Mouse (Mus musculus): ENCODE measurements around the gene Pacrg. TPM values are rescaled to one million over a fixed set of nuclear protein-coding genes. Genes with fewer than 3 reads are reported as not detected.

Pacrg gene
- polyA plus RNA-seq, 1 experiment: 21.0 TPM

GRCm38 (mm10) chr17:10476807-10477206, 363.3 kb downstream of the Pacrg start:
- Histone ChIP-seq H3K27ac (ENCODE audit: insufficient read depth, low read length) (no peak overlapping the region), H3K4me3 (ENCODE audit: insufficient read depth, low read length) (no peak overlapping the region), H3K4me1 (ENCODE audit: control insufficient read depth, insufficient read depth, low read length) (no peaks in the 10 kb centered on the region)
- no peak for TF ChIP-seq CTCF (IDR thresholded peaks at IDR 0.05; ENCODE audit: extremely low read depth, insufficient read depth, low read length)
- TF ChIP-seq POLR2A (IDR thresholded peaks at IDR 0.05; ENCODE audit: extremely low read depth, insufficient read depth, low read length): no peak

- no peaks in the 10 kb centered on the region for H3K4me1 ChIP-seq (ENCODE audit: control insufficient read depth, insufficient read depth, low read length)
- TF ChIP-seq CTCF (IDR thresholded peaks at IDR 0.05; ENCODE audit: extremely low read depth, insufficient read depth, low read length): no peak
- TF ChIP-seq POLR2A (IDR thresholded peaks at IDR 0.05; ENCODE audit: extremely low read depth, insufficient read depth, low read length): no peak
- H3K27ac ChIP-seq (ENCODE audit: insufficient read depth, low read length): no peak overlapping the region
- no peak overlapping the region for H3K4me3 ChIP-seq (ENCODE audit: insufficient read depth, low read length)
These were observed 365.1 kb downstream of the Pacrg start for GRCm38 (mm10) chr17:10474972-10475371.

- H3K4me3 ChIP-seq (ENCODE audit: insufficient read depth, low read length): no peak overlapping the region
- no peaks in the 10 kb centered on the region for H3K4me1 ChIP-seq (ENCODE audit: control insufficient read depth, insufficient read depth, low read length)
- TF ChIP-seq POLR2A (IDR thresholded peaks at IDR 0.05; ENCODE audit: extremely low read depth, insufficient read depth, low read length) (no peak), CTCF (IDR thresholded peaks at IDR 0.05; ENCODE audit: extremely low read depth, insufficient read depth, low read length) (no peak)
- no peak overlapping the region for H3K27ac ChIP-seq (ENCODE audit: insufficient read depth, low read length)
These were observed 366.2 kb downstream of the Pacrg start for GRCm38 (mm10) chr17:10473826-10474384.

GRCm38 (mm10) chr17:10473175-10473574, 366.9 kb downstream of the Pacrg start:
- Histone ChIP-seq H3K27ac (ENCODE audit: insufficient read depth, low read length) (no peak overlapping the region), H3K4me1 (ENCODE audit: control insufficient read depth, insufficient read depth, low read length) (no peaks in the 10 kb centered on the region), H3K4me3 (ENCODE audit: insufficient read depth, low read length) (no peak overlapping the region)
- no peak for TF ChIP-seq POLR2A (IDR thresholded peaks at IDR 0.05; ENCODE audit: extremely low read depth, insufficient read depth, low read length)
- no peak for TF ChIP-seq CTCF (IDR thresholded peaks at IDR 0.05; ENCODE audit: extremely low read depth, insufficient read depth, low read length)

- TF ChIP-seq POLR2A (IDR thresholded peaks at IDR 0.05; ENCODE audit: extremely low read depth, insufficient read depth, low read length) (no peak), CTCF (IDR thresholded peaks at IDR 0.05; ENCODE audit: extremely low read depth, insufficient read depth, low read length) (no peak)
- H3K27ac ChIP-seq (ENCODE audit: insufficient read depth, low read length): no peak overlapping the region
- H3K4me3 ChIP-seq (ENCODE audit: insufficient read depth, low read length): no peak overlapping the region
- no peaks in the 10 kb centered on the region for H3K4me1 ChIP-seq (ENCODE audit: control insufficient read depth, insufficient read depth, low read length)
These were observed 370.1 kb downstream of the Pacrg start for GRCm38 (mm10) chr17:10469874-10470568.

- TF ChIP-seq CTCF (IDR thresholded peaks at IDR 0.05; ENCODE audit: extremely low read depth, insufficient read depth, low read length): no peak
- TF ChIP-seq POLR2A (IDR thresholded peaks at IDR 0.05; ENCODE audit: extremely low read depth, insufficient read depth, low read length): no peak
- no peaks in the 10 kb centered on the region for H3K4me1 ChIP-seq (ENCODE audit: control insufficient read depth, insufficient read depth, low read length)
- no peak overlapping the region for H3K27ac ChIP-seq (ENCODE audit: insufficient read depth, low read length)
- no peak overlapping the region for H3K4me3 ChIP-seq (ENCODE audit: insufficient read depth, low read length)
These were observed 373.0 kb downstream of the Pacrg start for GRCm38 (mm10) chr17:10467102-10467501.

- no peak for TF ChIP-seq POLR2A (IDR thresholded peaks at IDR 0.05; ENCODE audit: extremely low read depth, insufficient read depth, low read length)
- TF ChIP-seq CTCF (IDR thresholded peaks at IDR 0.05; ENCODE audit: extremely low read depth, insufficient read depth, low read length): no peak
- no peaks in the 10 kb centered on the region for H3K4me1 ChIP-seq (ENCODE audit: control insufficient read depth, insufficient read depth, low read length)
- no peak overlapping the region for H3K27ac ChIP-seq (ENCODE audit: insufficient read depth, low read length)
- H3K4me3 ChIP-seq (ENCODE audit: insufficient read depth, low read length): no peak overlapping the region
These were observed 374.6 kb downstream of the Pacrg start for GRCm38 (mm10) chr17:10465467-10465866.

GRCm38 (mm10) chr17:10464700-10465099, 375.4 kb downstream of the Pacrg start:
- Histone ChIP-seq H3K4me1 (ENCODE audit: control insufficient read depth, insufficient read depth, low read length) (no peaks in the 10 kb centered on the region), H3K27ac (ENCODE audit: insufficient read depth, low read length) (no peak overlapping the region), H3K4me3 (ENCODE audit: insufficient read depth, low read length) (no peak overlapping the region)
- TF ChIP-seq POLR2A (IDR thresholded peaks at IDR 0.05; ENCODE audit: extremely low read depth, insufficient read depth, low read length) (no peak), CTCF (IDR thresholded peaks at IDR 0.05; ENCODE audit: extremely low read depth, insufficient read depth, low read length) (no peak)

GRCm38 (mm10) chr17:10463626-10464025, 376.5 kb downstream of the Pacrg start:
- Histone ChIP-seq H3K4me1 (ENCODE audit: control insufficient read depth, insufficient read depth, low read length) (no peaks in the 10 kb centered on the region), H3K27ac (ENCODE audit: insufficient read depth, low read length) (no peak overlapping the region), H3K4me3 (ENCODE audit: insufficient read depth, low read length) (no peak overlapping the region)
- TF ChIP-seq POLR2A (IDR thresholded peaks at IDR 0.05; ENCODE audit: extremely low read depth, insufficient read depth, low read length) (no peak), CTCF (IDR thresholded peaks at IDR 0.05; ENCODE audit: extremely low read depth, insufficient read depth, low read length) (no peak)

- Histone ChIP-seq H3K27ac (ENCODE audit: insufficient read depth, low read length) (no peak overlapping the region), H3K4me1 (ENCODE audit: control insufficient read depth, insufficient read depth, low read length) (no peaks in the 10 kb centered on the region), H3K4me3 (ENCODE audit: insufficient read depth, low read length) (no peak overlapping the region)
- TF ChIP-seq POLR2A (IDR thresholded peaks at IDR 0.05; ENCODE audit: extremely low read depth, insufficient read depth, low read length): no peak
- no peak for TF ChIP-seq CTCF (IDR thresholded peaks at IDR 0.05; ENCODE audit: extremely low read depth, insufficient read depth, low read length)
These were observed 379.2 kb downstream of the Pacrg start for GRCm38 (mm10) chr17:10460916-10461315.
